Mouse (Mus musculus): ENCODE data around the gene Dnaja3. TPM values are rescaled to one million over a fixed set of nuclear protein-coding genes. Genes with fewer than 3 reads are reported as not detected.

The Dnaja3 gene
- polyA plus RNA-seq, 1 experiment from 2014 or later: 78.3 TPM

GRCm38 (mm10) chr16:4599616-4600015, 40.2 kb upstream of the Dnaja3 start:
- H3K27me3 ChIP-seq (ENCODE audit: insufficient read depth, poor library complexity, severe bottlenecking): no peaks in the 10 kb centered on the region
- H3K4me1 ChIP-seq: peaks cover 100% of the 10 kb centered on the region
- no peaks in the 10 kb centered on the region for H3K9me3 ChIP-seq
- H3K4me3 ChIP-seq: 0 out of 2 replicates have a peak overlapping the region, but pooled peaks have one; percentile 19
- peak overlapping the region; percentile 81; the same call in 1 of the 2 replicates for H3K27ac ChIP-seq
- no peaks in the 10 kb centered on the region for H3K36me3 ChIP-seq
- no peak for DNase-seq (ENCODE audit: low spot score)
- 82% methylated on average over 3 of the region's 3 CpGs for WGBS

GRCm38 (mm10) chr16:4600701-4601310, 39.0 kb upstream of the Dnaja3 start:
- Histone ChIP-seq H3K4me3 (0 out of 2 replicates have a peak overlapping the region, but pooled peaks have one; percentile 4), H3K36me3 (no peaks in the 10 kb centered on the region), H3K4me1 (peaks cover 100% of the 10 kb centered on the region), H3K27me3 (ENCODE audit: insufficient read depth, poor library complexity, severe bottlenecking) (no peaks in the 10 kb centered on the region), H3K27ac (peak overlapping the region; percentile 81), H3K9me3 (no peaks in the 10 kb centered on the region)
- 71% methylated on average over 9 of the region's 9 CpGs for WGBS
- no peak for DNase-seq (ENCODE audit: low spot score)

GRCm38 (mm10) chr16:4602189-4602588, 37.6 kb upstream of the Dnaja3 start:
- WGBS: 20% methylated on average over 3 of the region's 3 CpGs
- DNase-seq (ENCODE audit: low spot score): no peak
- Histone ChIP-seq H3K27me3 (ENCODE audit: insufficient read depth, poor library complexity, severe bottlenecking) (no peaks in the 10 kb centered on the region), H3K9me3 (no peaks in the 10 kb centered on the region), H3K4me3 (peak overlapping the region; percentile 27; the same call in 1 of the 2 replicates), H3K36me3 (no peaks in the 10 kb centered on the region), H3K4me1 (peaks cover 100% of the 10 kb centered on the region), H3K27ac (peak overlapping the region; percentile 81)

- no peak for DNase-seq (ENCODE audit: low spot score)
- 39% methylated on average over 7 of the region's 7 CpGs for WGBS
- no peaks in the 10 kb centered on the region for H3K9me3 ChIP-seq
- peaks cover 99% of the 10 kb centered on the region for H3K4me1 ChIP-seq
- H3K27ac ChIP-seq: peak overlapping the region; percentile 81
- H3K27me3 ChIP-seq (ENCODE audit: insufficient read depth, poor library complexity, severe bottlenecking): no peaks in the 10 kb centered on the region
- no peaks in the 10 kb centered on the region for H3K36me3 ChIP-seq
- H3K4me3 ChIP-seq: peak overlapping the region; percentile 40
Observed at GRCm38 (mm10) chr16:4602766-4603452, 36.9 kb upstream of the Dnaja3 start.

GRCm38 (mm10) chr16:4603453-4603837, 36.3 kb upstream of the Dnaja3 start:
- 65% methylated on average over 1 of the region's 1 CpGs for WGBS
- Histone ChIP-seq H3K27me3 (ENCODE audit: insufficient read depth, poor library complexity, severe bottlenecking) (no peaks in the 10 kb centered on the region), H3K36me3 (peaks cover 1% of the 10 kb centered on the region; the same call in 1 of the 2 replicates), H3K27ac (peak overlapping the region; percentile 81), H3K4me1 (peaks cover 97% of the 10 kb centered on the region), H3K4me3 (peak overlapping the region; percentile 40; the same call in 1 of the 2 replicates), H3K9me3 (no peaks in the 10 kb centered on the region)
- DNase-seq (ENCODE audit: low spot score): no peak

GRCm38 (mm10) chr16:4604293-4604837, 35.4 kb upstream of the Dnaja3 start:
- Histone ChIP-seq H3K9me3 (no peaks in the 10 kb centered on the region), H3K27me3 (ENCODE audit: insufficient read depth, poor library complexity, severe bottlenecking) (no peaks in the 10 kb centered on the region), H3K4me1 (peaks cover 88% of the 10 kb centered on the region), H3K4me3 (peak overlapping the region; percentile 7; the same call in 1 of the 2 replicates), H3K27ac (peak overlapping the region; percentile 81), H3K36me3 (peaks cover 10% of the 10 kb centered on the region)
- 71% methylated on average over 11 of the region's 11 CpGs for WGBS
- no peak for DNase-seq (ENCODE audit: low spot score)

GRCm38 (mm10) chr16:4605514-4606131, 34.2 kb upstream of the Dnaja3 start:
- Histone ChIP-seq H3K36me3 (peaks cover 22% of the 10 kb centered on the region), H3K4me3 (no peak overlapping the region), H3K9me3 (no peaks in the 10 kb centered on the region), H3K27me3 (ENCODE audit: insufficient read depth, poor library complexity, severe bottlenecking) (no peaks in the 10 kb centered on the region), H3K27ac (peak overlapping the region; percentile 75), H3K4me1 (peaks cover 75% of the 10 kb centered on the region)
- no peak for DNase-seq (ENCODE audit: low spot score)
- WGBS: 74% methylated on average over 13 of the region's 13 CpGs

GRCm38 (mm10) chr16:4606431-4607084, 33.2 kb upstream of the Dnaja3 start:
- peaks cover 30% of the 10 kb centered on the region for H3K36me3 ChIP-seq
- peaks cover 66% of the 10 kb centered on the region for H3K4me1 ChIP-seq
- no peak for DNase-seq (ENCODE audit: low spot score)
- no peaks in the 10 kb centered on the region for H3K27me3 ChIP-seq (ENCODE audit: insufficient read depth, poor library complexity, severe bottlenecking)
- H3K9me3 ChIP-seq: no peaks in the 10 kb centered on the region
- peak overlapping the region; percentile 75 for H3K27ac ChIP-seq
- WGBS: 26% methylated on average over 5 of the region's 5 CpGs
- H3K4me3 ChIP-seq: peak overlapping the region; percentile 22; the same call in 1 of the 2 replicates

GRCm38 (mm10) chr16:4607818-4608531, 31.8 kb upstream of the Dnaja3 start:
- Histone ChIP-seq H3K27ac (no peak overlapping the region), H3K27me3 (ENCODE audit: insufficient read depth, poor library complexity, severe bottlenecking) (no peaks in the 10 kb centered on the region), H3K9me3 (no peaks in the 10 kb centered on the region), H3K4me1 (peaks cover 52% of the 10 kb centered on the region), H3K36me3 (peaks cover 43% of the 10 kb centered on the region), H3K4me3 (no peak overlapping the region)
- no peak for DNase-seq (ENCODE audit: low spot score)
- 47% methylated on average over 9 of the region's 9 CpGs for WGBS

- H3K27ac ChIP-seq: no peak overlapping the region
- 77% methylated on average over 19 of the region's 19 CpGs for WGBS
Observed at GRCm38 (mm10) chr16:4608532-4609059, 31.2 kb upstream of the Dnaja3 start.

GRCm38 (mm10) chr16:4611193-4611592, 28.6 kb upstream of the Dnaja3 start:
- DNase-seq (ENCODE audit: low spot score): no peak
- WGBS: 89% methylated on average over 5 of the region's 5 CpGs

More at GRCm38 (mm10) chr16:4608532-4609059, 31.2 kb upstream of the Dnaja3 start:
- no peak for DNase-seq (ENCODE audit: low spot score)
- H3K9me3 ChIP-seq: no peaks in the 10 kb centered on the region
- H3K36me3 ChIP-seq: peaks cover 49% of the 10 kb centered on the region
- no peaks in the 10 kb centered on the region for H3K27me3 ChIP-seq (ENCODE audit: insufficient read depth, poor library complexity, severe bottlenecking)
- H3K4me1 ChIP-seq: peaks cover 45% of the 10 kb centered on the region
- no peak overlapping the region for H3K4me3 ChIP-seq

GRCm38 (mm10) chr16:4611676-4612075, 28.1 kb upstream of the Dnaja3 start:
- DNase-seq (ENCODE audit: low spot score): no peak
- H3K4me3 ChIP-seq: no peak overlapping the region
- 94% methylated on average over 7 of the region's 7 CpGs for WGBS
- H3K27ac ChIP-seq: no peak overlapping the region
- no peaks in the 10 kb centered on the region for H3K27me3 ChIP-seq (ENCODE audit: insufficient read depth, poor library complexity, severe bottlenecking)
- H3K4me1 ChIP-seq: peaks cover 19% of the 10 kb centered on the region
- H3K9me3 ChIP-seq: no peaks in the 10 kb centered on the region
- peaks cover 77% of the 10 kb centered on the region for H3K36me3 ChIP-seq

More at GRCm38 (mm10) chr16:4611193-4611592, 28.6 kb upstream of the Dnaja3 start:
- no peak overlapping the region for H3K27ac ChIP-seq
- no peaks in the 10 kb centered on the region for H3K9me3 ChIP-seq
- H3K4me1 ChIP-seq: peaks cover 24% of the 10 kb centered on the region
- peaks cover 74% of the 10 kb centered on the region for H3K36me3 ChIP-seq
- no peaks in the 10 kb centered on the region for H3K27me3 ChIP-seq (ENCODE audit: insufficient read depth, poor library complexity, severe bottlenecking)
- no peak overlapping the region for H3K4me3 ChIP-seq

All from heart, embryonic 10.5 days (tissue).